15 mouse cellular contexts compared by ENCODE assay signal in genomic region chr4:141313924-141314323, GRCm38 (mm10). TPM values are rescaled to one million over a fixed set of nuclear protein-coding genes. Genes with fewer than 3 reads are reported as not detected.
A peak's percentile ranks its signal among the peaks of the same experiment; 100 is the strongest.
DNase-seq lines count a peak whose midpoint lies in the region; ATAC-seq and TF ChIP-seq lines count a peak whose summit lies in the region.
"Had no signal": no experiment of that assay in that cellular context is flagged by ENCODE, and none has a peak within 500 bp of the region (broad histone marks: within the 10 kb centered on the region; RNA-seq: fewer than 3 reads in every experiment).

No protein-coding gene starts in this region.

- H3K4me3 ChIP-seq in kidney, adult 2 months (ENCODE audit: insufficient read depth, low read depth, low read length) = no peak overlapping the region
- no peak overlapping the region for H3K4me3 ChIP-seq in midbrain, embryonic 13.5 days (replicated peaks)
- H3K4me3 ChIP-seq in midbrain, embryonic 16.5 days (ENCODE audit: low read depth, low read length) = no peak overlapping the region
- no peak overlapping the region for H3K4me3 ChIP-seq in intestine, embryonic 16.5 days (ENCODE audit: low read length)
- no peak overlapping the region for H3K4me3 ChIP-seq in stomach, embryonic 16.5 days (replicated peaks; ENCODE audit: low read length)
- H3K4me3 ChIP-seq: forebrain, embryonic 12.5 days; hindbrain, embryonic 15.5 days; liver, embryonic 13.5 days had no signal

- no peak for ATAC-seq in midbrain, embryonic 13.5 days
- ATAC-seq in midbrain, embryonic 16.5 days = no peak
- no peak for ATAC-seq in intestine, embryonic 16.5 days
- no peak for ATAC-seq in stomach, embryonic 16.5 days (ENCODE audit: insufficient read depth, low FRiP score)
- ATAC-seq in megakaryocyte progenitor cell, adult 5-6 weeks (replicated peaks; ENCODE audit: poor library complexity) = no peak

- no peak for TF ChIP-seq CTCF in kidney, adult 2 months (conservative IDR thresholded peaks at IDR 0.05; ENCODE audit: insufficient read depth, insufficient read length, low read depth, low read length)

- H3K27me3 ChIP-seq in kidney, adult 2 months (replicated peaks; ENCODE audit: control insufficient read depth, insufficient read depth, low read length) = no peaks in the 10 kb centered on the region
- no peaks in the 10 kb centered on the region for H3K27me3 ChIP-seq in midbrain, embryonic 13.5 days
- H3K27me3 ChIP-seq in midbrain, embryonic 16.5 days (ENCODE audit: control insufficient read depth, insufficient read depth, low read depth, low read length) = no peaks in the 10 kb centered on the region
- H3K27me3 ChIP-seq in intestine, embryonic 16.5 days (replicated peaks; ENCODE audit: control insufficient read depth, insufficient read depth, low read length) = no peaks in the 10 kb centered on the region
- H3K27me3 ChIP-seq in stomach, embryonic 16.5 days (ENCODE audit: control insufficient read depth, insufficient read depth, low read length) = no peaks in the 10 kb centered on the region
- H3K27me3 ChIP-seq: forebrain, embryonic 12.5 days; hindbrain, embryonic 15.5 days; liver, embryonic 13.5 days had no signal

- H3K9ac ChIP-seq in midbrain, embryonic 13.5 days (replicated peaks) = no peak overlapping the region
- no peak overlapping the region for H3K9ac ChIP-seq in midbrain, embryonic 16.5 days (ENCODE audit: low read depth, low read length)
- no peak overlapping the region for H3K9ac ChIP-seq in intestine, embryonic 16.5 days (ENCODE audit: low read depth, low read length)
- 0 out of 2 replicates have a peak overlapping the region, but pooled peaks have one; percentile 31 for H3K9ac ChIP-seq in stomach, embryonic 16.5 days (ENCODE audit: low read length)
- H3K9ac ChIP-seq: forebrain, embryonic 12.5 days; hindbrain, embryonic 15.5 days; liver, embryonic 13.5 days had no signal

- WGBS in kidney, adult 2 months = 73% methylated on average over 11 of the region's 11 CpGs
- WGBS in midbrain, embryonic 13.5 days = 57% methylated on average over 11 of the region's 11 CpGs
- 46% methylated on average over 11 of the region's 11 CpGs for WGBS in midbrain, embryonic 16.5 days
- WGBS in intestine, embryonic 16.5 days = 58% methylated on average over 11 of the region's 11 CpGs
- WGBS in stomach, embryonic 16.5 days = 46% methylated on average over 11 of the region's 11 CpGs

- no peaks in the 10 kb centered on the region for H3K36me3 ChIP-seq in kidney, adult 2 months (ENCODE audit: control insufficient read depth, insufficient read depth, low read length)
- H3K36me3 ChIP-seq in midbrain, embryonic 13.5 days = peaks cover 8% of the 10 kb centered on the region; the same call in 1 of the 2 replicates
- H3K36me3 ChIP-seq in midbrain, embryonic 16.5 days (ENCODE audit: control insufficient read depth, insufficient read depth, low read length) = no peaks in the 10 kb centered on the region
- peaks cover 5% of the 10 kb centered on the region; the same call in 1 of the 2 replicates for H3K36me3 ChIP-seq in intestine, embryonic 16.5 days (ENCODE audit: control insufficient read depth, insufficient read depth, low read length)
- peaks cover 4% of the 10 kb centered on the region; the same call in 1 of the 2 replicates for H3K36me3 ChIP-seq in stomach, embryonic 16.5 days (ENCODE audit: control insufficient read depth, insufficient read depth, low read length)
- H3K36me3 ChIP-seq: forebrain, embryonic 12.5 days; G1E; hindbrain, embryonic 15.5 days had no signal

- H3K27ac ChIP-seq in kidney, adult 2 months (ENCODE audit: insufficient read depth, low read depth, low read length) = peak overlapping the region; percentile 21
- H3K27ac ChIP-seq in midbrain, embryonic 13.5 days = peak overlapping the region; percentile 7; the same call in 1 of the 2 replicates
- H3K27ac ChIP-seq in midbrain, embryonic 16.5 days (ENCODE audit: low read length) = no peak overlapping the region
- peak overlapping the region; percentile 25; the same call in 1 of the 2 replicates for H3K27ac ChIP-seq in intestine, embryonic 16.5 days (ENCODE audit: low read length)
- peak overlapping the region; percentile 68; the same call in 1 of the 2 replicates for H3K27ac ChIP-seq in stomach, embryonic 16.5 days (ENCODE audit: low read length)
- H3K27ac ChIP-seq: forebrain, embryonic 12.5 days; hindbrain, embryonic 15.5 days; liver, embryonic 13.5 days had no signal

- no peak overlapping the region for H3K4me2 ChIP-seq in midbrain, embryonic 13.5 days (replicated peaks)
- no peak overlapping the region for H3K4me2 ChIP-seq in midbrain, embryonic 16.5 days (ENCODE audit: low read length)
- H3K4me2 ChIP-seq in intestine, embryonic 16.5 days (ENCODE audit: low read depth, low read length) = peak overlapping the region; percentile 8; the same call in 1 of the 2 replicates
- H3K4me2 ChIP-seq in stomach, embryonic 16.5 days (ENCODE audit: low read depth, low read length) = peak overlapping the region; percentile 3; the same call in 1 of the 2 replicates
- H3K4me2 ChIP-seq: forebrain, embryonic 12.5 days; hindbrain, embryonic 15.5 days; liver, embryonic 13.5 days had no signal

- no peaks in the 10 kb centered on the region for H3K9me3 ChIP-seq in midbrain, embryonic 13.5 days
- no peaks in the 10 kb centered on the region for H3K9me3 ChIP-seq in midbrain, embryonic 16.5 days (replicated peaks; ENCODE audit: control insufficient read depth, low read length, poor library complexity, severe bottlenecking)
- no peaks in the 10 kb centered on the region for H3K9me3 ChIP-seq in intestine, embryonic 16.5 days (ENCODE audit: control insufficient read depth, low read length)
- no peaks in the 10 kb centered on the region for H3K9me3 ChIP-seq in stomach, embryonic 16.5 days (replicated peaks; ENCODE audit: control insufficient read depth, low read length)
- H3K9me3 ChIP-seq: forebrain, embryonic 12.5 days; G1E; hindbrain, embryonic 15.5 days; liver, embryonic 13.5 days had no signal

- H3K4me1 ChIP-seq in kidney, adult 2 months (ENCODE audit: control insufficient read depth, insufficient read depth, low read length) = peaks cover 34% of the 10 kb centered on the region
- H3K4me1 ChIP-seq in midbrain, embryonic 13.5 days (replicated peaks) = peaks cover 52% of the 10 kb centered on the region
- H3K4me1 ChIP-seq in midbrain, embryonic 16.5 days (ENCODE audit: control insufficient read depth, insufficient read depth, low read length) = peaks cover 27% of the 10 kb centered on the region
- peaks cover 52% of the 10 kb centered on the region for H3K4me1 ChIP-seq in intestine, embryonic 16.5 days (ENCODE audit: control insufficient read depth, insufficient read depth, low read length)
- peaks cover 47% of the 10 kb centered on the region for H3K4me1 ChIP-seq in stomach, embryonic 16.5 days (ENCODE audit: control insufficient read depth, insufficient read depth, low read length)

- peak; percentile 34 for DNase-seq in kidney, adult 2 months
- no peak for DNase-seq in kidney, postnatal 36 days
- no peak for DNase-seq in embryo, embryonic 10.5 days (ENCODE audit: low spot score)
- DNase-seq: gastrocnemius, postnatal 10 days; liver, embryonic 13.5 days; thymus, adult 18-20 months had no signal

- TF ChIP-seq POLR2A in kidney, adult 2 months (IDR thresholded peaks at IDR 0.05; ENCODE audit: low read depth, low read length) = no peak

RNA-seq across cellular contexts. Expression of gene Epha2, which starts 12.9 kb away (rescaled TPM):
- polyA plus RNA-seq in kidney, adult 2 months (2012; rRNA removed) = 8.1 and 9.6 TPM in 2 replicates
- polyA plus RNA-seq in midbrain, embryonic 13.5 days (2015; fragmentation: Nextera tagmentation; extraction: Ambion mirVana) = 3.5 and 4.7 TPM in 2 replicates
- 0.94 and 1.0 TPM in 2 replicates for polyA plus RNA-seq in midbrain, embryonic 16.5 days (2015; fragmentation: Nextera tagmentation; extraction: Ambion mirVana)
- polyA plus RNA-seq in intestine, embryonic 16.5 days (2015; fragmentation: Nextera tagmentation; extraction: Ambion mirVana) = 7.6 and 8.5 TPM in 2 replicates
- 9.5 and 12.1 TPM in 2 replicates for polyA plus RNA-seq in stomach, embryonic 16.5 days (2015; fragmentation: Nextera tagmentation; extraction: Ambion mirVana)
- 0.46 and 0.49 TPM in 2 replicates for total RNA-seq in megakaryocyte progenitor cell, adult 5-6 weeks (2015)
- total RNA-seq in megakaryocyte progenitor cell, adult 5-6 weeks (2017) = 0.14 and 0.50 TPM in 2 replicates
- total RNA-seq: G1E; monocyte, adult 5-6 weeks had no signal
- polyA plus RNA-seq: G1E had no signal

RNA-seq across cellular contexts. Expression of gene Fam131c, which starts 54.1 kb away (rescaled TPM):
- 1.8 and 2.0 TPM in 2 replicates for polyA plus RNA-seq in kidney, adult 2 months (2012; rRNA removed)
- 7.8 and 10.1 TPM in 2 replicates for polyA plus RNA-seq in midbrain, embryonic 13.5 days (2015; fragmentation: Nextera tagmentation; extraction: Ambion mirVana)
- 39.5 and 50.1 TPM in 2 replicates for polyA plus RNA-seq in midbrain, embryonic 16.5 days (2015; fragmentation: Nextera tagmentation; extraction: Ambion mirVana)
- 1.5 and 1.6 TPM in 2 replicates for polyA plus RNA-seq in intestine, embryonic 16.5 days (2015; fragmentation: Nextera tagmentation; extraction: Ambion mirVana)
- 3.0 and 3.5 TPM in 2 replicates for polyA plus RNA-seq in stomach, embryonic 16.5 days (2015; fragmentation: Nextera tagmentation; extraction: Ambion mirVana)
- total RNA-seq in megakaryocyte progenitor cell, adult 5-6 weeks (2015) = not detected in 2 replicates
- not detected in 2 replicates for total RNA-seq in megakaryocyte progenitor cell, adult 5-6 weeks (2017)
- total RNA-seq: G1E; monocyte, adult 5-6 weeks had no signal
- polyA plus RNA-seq: G1E had no signal

Comparison
In these comparisons a context has a peak if more than half of its experiments do, and no peak if none do; other contexts are left out.
1. H3K4me2 ChIP-seq: peak in intestine, embryonic 16.5 days (single experiment) and stomach, embryonic 16.5 days (single experiment); none in midbrain, embryonic 13.5 days (single experiment) and midbrain, embryonic 16.5 days (single experiment).